Mouse (Mus musculus) heart, adult 9 months (tissue): ENCODE measurements around the gene Cutc.

Experiments used
- DNase-seq, 2 experiments: peaks; one replicate each; pipeline ENCODE4 v3.0.0; 2022; ENCODE audit warnings: low spot score in 2 of 2

The Cutc gene

GRCm38 (mm10) chr19:43795511-43795910 lies 42.7 kb downstream of the Cutc start:
- DNase-seq: no peak

GRCm38 (mm10) chr19:43797216-43797615 lies 44.4 kb downstream of the Cutc start:
- no peak for DNase-seq

- DNase-seq: no peak
These were observed 48.7 kb downstream of the Cutc start for GRCm38 (mm10) chr19:43801427-43802051.

GRCm38 (mm10) chr19:43803866-43804265 lies 51.1 kb downstream of the Cutc start:
- no peak for DNase-seq

- DNase-seq: no peak
These were observed 56.5 kb downstream of the Cutc start for GRCm38 (mm10) chr19:43809331-43809730.

GRCm38 (mm10) chr19:43811419-43811818 lies 58.6 kb downstream of the Cutc start:
- no peak for DNase-seq

- no peak for DNase-seq
These were observed 60.5 kb downstream of the Cutc start for GRCm38 (mm10) chr19:43813315-43813714.

GRCm38 (mm10) chr19:43815661-43816414 lies 63.0 kb downstream of the Cutc start:
- DNase-seq: no peak
